Mouse (Mus musculus): ENCODE measurements around the gene C1qbp. TPM values are rescaled to one million over a fixed set of nuclear protein-coding genes. Genes with fewer than 3 reads are reported as not detected.

Gene C1qbp
- polyA plus RNA-seq (2016; fragmentation: Nextera tagmentation; extraction: Ambion mirVana) = 352 and 380 TPM in 2 replicates

DNA sequence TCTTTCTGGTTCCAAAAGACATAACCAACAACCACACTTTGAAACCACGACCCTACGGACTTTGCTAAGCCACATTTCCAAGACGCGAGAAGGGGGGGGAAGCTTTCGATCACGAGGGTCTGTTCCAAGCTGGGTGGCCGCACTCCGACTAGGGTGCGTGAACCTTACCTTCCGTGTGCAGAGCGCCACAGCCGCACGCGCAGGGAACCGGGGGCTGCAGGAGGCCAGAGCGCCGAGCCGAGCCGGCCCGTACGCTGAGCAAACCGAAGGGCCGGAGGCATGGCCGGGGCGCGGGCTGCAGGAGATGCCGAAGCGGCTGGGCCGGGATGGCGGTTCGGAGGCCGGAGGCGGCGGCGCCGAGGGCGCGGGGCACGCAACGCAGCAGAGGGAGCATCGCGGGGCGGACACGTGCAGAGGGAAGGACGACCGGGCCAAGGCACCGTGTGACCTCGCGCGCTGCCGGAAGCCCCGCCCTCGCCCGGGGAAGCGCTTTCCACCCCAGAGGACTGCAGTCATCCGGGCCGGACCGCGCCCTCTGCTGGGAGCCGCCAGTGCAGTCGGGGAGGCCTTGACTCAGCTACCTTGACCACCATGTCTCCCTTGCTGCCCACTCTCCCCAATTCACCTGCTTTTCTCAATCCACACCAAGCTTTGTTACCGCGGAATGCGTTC is at the start of gene C1qbp:
Gene C1qbp (minus strand): TSS at position 470 of the 672 bp plus-strand sequence.
- H3K4me2 ChIP-seq = peak within 1 kb of the TSS; percentile 97
- H3K27me3 ChIP-seq (replicated peaks) = no peaks in the 10 kb centered on the region
- H3K9ac ChIP-seq = peak within 1 kb of the TSS; percentile 93
- peak; percentile 93 for ATAC-seq
- H3K9me3 ChIP-seq (replicated peaks) = no peaks in the 10 kb centered on the region
- H3K4me1 ChIP-seq = peaks cover 41% of the 10 kb centered on the region
- peaks cover 76% of the 10 kb centered on the region for H3K36me3 ChIP-seq
- WGBS (ENCODE audit: insufficient replicate concordance) = under 1% methylated on average over 59 of the region's 64 CpGs
- H3K27ac ChIP-seq = peak within 1 kb of the TSS; percentile 76
- H3K4me3 ChIP-seq = peak within 1 kb of the TSS; percentile 99

DNA sequence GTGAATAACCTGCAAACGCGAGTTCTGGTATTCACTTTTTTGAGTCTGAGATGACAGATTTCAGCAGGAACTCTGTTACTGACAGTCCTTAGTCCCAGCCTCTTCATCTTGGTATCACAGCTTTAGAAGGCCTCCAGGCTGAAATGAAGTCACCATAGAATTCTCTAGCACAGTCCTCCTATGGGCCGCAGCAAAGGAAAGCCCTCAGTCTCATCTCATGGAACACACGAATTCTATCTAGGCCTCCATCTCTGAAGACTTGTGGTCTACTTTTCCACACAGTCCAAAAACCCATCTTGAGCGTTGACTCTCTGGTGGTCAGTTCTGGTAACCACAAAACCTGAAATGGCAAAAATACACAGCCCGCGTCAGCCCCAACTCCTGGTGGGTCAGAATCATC is 49.2 kb upstream of the C1qbp start:
- no peaks in the 10 kb centered on the region for H3K9me3 ChIP-seq (replicated peaks)
- H3K9ac ChIP-seq = no peak overlapping the region
- 56% methylated on average over 7 of the region's 7 CpGs for WGBS (ENCODE audit: insufficient replicate concordance)
- H3K27ac ChIP-seq = no peak overlapping the region
- peaks cover 16% of the 10 kb centered on the region for H3K36me3 ChIP-seq
- peaks cover 16% of the 10 kb centered on the region for H3K4me1 ChIP-seq
- peak overlapping the region; percentile 45 for H3K4me3 ChIP-seq
- ATAC-seq = no peak
- peaks cover 27% of the 10 kb centered on the region for H3K27me3 ChIP-seq (replicated peaks)
- peak overlapping the region; percentile 62; the same call in 1 of the 2 replicates for H3K4me2 ChIP-seq

DNA sequence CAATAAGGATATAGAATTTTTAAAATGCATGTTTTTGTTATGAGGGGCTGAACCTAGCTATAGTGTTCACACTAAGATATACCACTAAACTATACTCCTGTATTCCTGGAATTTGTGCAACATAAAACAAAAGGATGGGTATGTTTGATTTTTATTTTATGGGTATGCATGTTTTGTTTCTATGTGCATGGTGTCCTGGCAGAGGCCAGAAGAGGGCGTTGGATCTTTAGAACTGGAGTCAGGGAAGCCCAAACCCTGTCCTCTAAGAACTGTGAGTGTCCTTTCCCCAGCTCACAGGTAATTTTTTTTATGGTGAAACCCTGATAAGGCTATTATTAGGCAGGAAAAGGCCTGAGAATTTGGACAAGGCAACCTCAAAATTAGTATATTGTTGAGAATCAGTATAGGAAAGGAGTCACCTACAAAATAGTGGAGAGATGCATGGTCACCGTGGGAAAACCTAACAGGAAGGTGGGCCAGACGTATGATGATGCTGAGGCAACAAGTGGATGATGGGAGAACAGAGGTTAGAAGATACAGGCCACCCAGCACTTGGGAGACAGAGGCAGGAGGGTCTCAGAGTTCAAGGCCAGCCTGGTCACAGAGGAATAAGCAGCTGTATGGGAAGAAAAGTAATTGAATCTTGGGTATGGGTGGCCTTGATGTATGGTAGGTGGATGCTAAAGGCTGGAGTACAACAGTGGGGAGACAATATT is 46.7 kb upstream of the C1qbp start:
- Histone ChIP-seq H3K4me2 (no peak overlapping the region), H3K27ac (no peak overlapping the region), H3K27me3 (replicated peaks) (peaks cover 27% of the 10 kb centered on the region), H3K4me1 (peaks cover 16% of the 10 kb centered on the region), H3K36me3 (peaks cover 42% of the 10 kb centered on the region), H3K9me3 (replicated peaks) (no peaks in the 10 kb centered on the region), H3K9ac (no peak overlapping the region), H3K4me3 (no peak overlapping the region)
- WGBS (ENCODE audit: insufficient replicate concordance) = 66% methylated on average over 3 of the region's 3 CpGs
- ATAC-seq = no peak

DNA sequence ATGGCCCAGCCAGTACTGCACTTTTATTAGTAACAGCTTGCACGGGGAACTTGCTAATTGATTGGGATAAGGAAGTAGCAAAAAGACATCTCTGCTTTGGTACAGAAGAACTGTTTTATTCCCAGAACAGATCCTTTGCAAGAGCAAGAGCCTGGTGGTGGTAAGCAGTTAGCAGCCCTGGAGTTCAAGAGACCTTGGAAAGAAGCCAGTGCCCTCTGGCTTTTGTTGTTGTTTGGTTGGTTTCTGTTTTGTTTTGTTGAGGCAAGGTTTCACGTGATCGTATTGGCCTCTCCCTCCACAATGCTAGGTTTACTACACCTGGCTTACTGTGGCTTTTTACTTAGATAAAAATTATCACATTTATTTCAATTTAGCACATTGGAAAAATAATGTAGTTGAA is 45.5 kb upstream of the C1qbp start:
- 76% methylated on average over 3 of the region's 3 CpGs for WGBS (ENCODE audit: insufficient replicate concordance)
- no peak overlapping the region for H3K4me3 ChIP-seq
- no peak for ATAC-seq
- no peak overlapping the region for H3K27ac ChIP-seq
- no peaks in the 10 kb centered on the region for H3K9me3 ChIP-seq (replicated peaks)
- no peak overlapping the region for H3K9ac ChIP-seq
- peaks cover 15% of the 10 kb centered on the region for H3K4me1 ChIP-seq
- H3K4me2 ChIP-seq = no peak overlapping the region
- H3K36me3 ChIP-seq = peaks cover 53% of the 10 kb centered on the region
- H3K27me3 ChIP-seq (replicated peaks) = peaks cover 21% of the 10 kb centered on the region

DNA sequence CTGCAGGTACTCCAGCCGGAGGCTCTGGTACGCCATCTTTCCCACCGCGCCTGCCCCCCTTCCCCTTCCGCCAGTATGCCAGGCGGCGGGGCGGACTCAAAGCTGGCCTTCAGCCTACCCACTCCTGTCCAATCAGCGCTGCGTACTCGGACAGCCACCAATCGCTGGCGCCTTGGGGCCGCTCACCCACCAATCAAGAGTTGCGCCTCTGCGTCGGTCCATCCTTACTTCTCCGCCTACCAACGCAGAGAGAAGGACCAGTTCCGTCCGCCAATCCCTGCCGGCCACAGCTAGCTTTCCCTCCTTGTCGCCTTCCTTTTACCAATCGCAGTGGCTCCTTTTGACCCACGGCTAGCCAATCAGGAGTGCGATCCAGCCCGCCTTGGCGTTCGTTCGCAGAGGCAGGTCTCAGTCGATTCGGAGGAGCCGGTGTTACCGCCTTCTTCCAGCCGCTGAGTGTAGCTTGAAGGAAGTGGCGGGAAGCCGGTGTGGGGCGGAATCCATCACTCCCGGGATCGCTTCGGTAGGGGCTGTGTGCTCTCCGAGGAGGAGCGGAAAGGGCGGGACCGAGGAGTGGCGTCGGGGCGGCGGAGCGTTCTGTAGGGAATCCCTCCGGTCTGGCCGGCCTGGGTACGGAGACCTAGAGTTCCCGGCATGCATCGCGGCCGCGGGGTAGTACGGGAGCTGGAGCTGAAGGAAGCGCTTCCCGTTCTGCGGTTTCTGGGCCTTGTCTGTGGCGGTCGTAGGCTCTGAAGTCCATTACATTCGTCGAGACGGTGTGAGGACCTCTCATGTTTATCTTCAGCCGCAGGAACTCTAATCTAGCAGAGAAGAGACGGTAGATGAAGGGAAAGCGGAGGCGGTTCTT is 36.6 kb upstream of the C1qbp start, which contains the start of the genes Mis12 and Derl2:
Gene Mis12 (plus strand): TSS at position 411 of the 868 bp plus-strand sequence.
Gene Derl2 (minus strand): TSS at position 641 of the 868 bp plus-strand sequence.
- Histone ChIP-seq H3K4me3 (peak within 1 kb of the TSS; percentile 83), H3K36me3 (peaks cover 42% of the 10 kb centered on the region), H3K4me1 (peaks cover 54% of the 10 kb centered on the region), H3K27ac (peak within 1 kb of the TSS; percentile 93), H3K9me3 (replicated peaks) (no peaks in the 10 kb centered on the region), H3K27me3 (replicated peaks) (no peaks in the 10 kb centered on the region), H3K4me2 (peak within 1 kb of the TSS; percentile 92), H3K9ac (peak within 1 kb of the TSS; percentile 84)
- ATAC-seq = peak; percentile 98
- under 1% methylated on average over 71 of the region's 71 CpGs for WGBS (ENCODE audit: insufficient replicate concordance)

DNA sequence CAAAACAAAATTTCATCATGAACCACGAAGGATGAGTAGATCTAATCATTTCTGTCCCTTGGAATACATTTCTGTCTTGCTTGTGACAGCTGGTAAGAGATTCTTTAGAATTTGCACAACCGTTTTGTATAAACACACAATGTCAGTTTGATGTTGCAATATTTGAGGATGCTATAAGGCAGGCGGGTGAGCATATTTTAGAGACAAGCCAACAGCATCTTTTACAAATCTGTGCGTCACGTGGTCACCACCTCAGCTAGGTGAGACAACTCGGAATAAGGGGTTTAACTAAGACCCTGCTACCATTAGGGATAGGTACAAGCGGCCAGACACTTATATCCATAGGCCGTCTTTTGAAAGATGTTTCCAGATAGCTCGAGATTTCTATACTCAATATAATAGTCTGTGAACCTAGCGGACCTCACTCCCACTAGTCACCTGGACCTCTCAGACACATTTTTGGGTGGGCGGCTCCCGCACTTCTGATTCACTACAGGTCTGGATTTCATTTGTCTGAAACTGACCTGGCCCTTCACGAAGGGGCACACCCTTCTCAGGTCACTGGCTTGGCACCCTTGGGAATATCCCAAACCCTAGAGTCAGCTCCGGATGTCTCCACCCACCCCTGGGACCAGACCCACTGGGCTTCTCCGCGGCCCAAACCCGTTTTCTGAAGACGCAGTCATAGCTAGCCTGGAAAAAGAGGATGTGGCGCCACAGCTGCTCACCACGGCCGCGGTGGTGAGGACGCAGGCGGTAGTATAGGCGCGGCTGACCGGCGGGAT is 35.8 kb upstream of the C1qbp start:
- H3K9ac ChIP-seq = peak overlapping the region; percentile 84
- H3K4me3 ChIP-seq = peak overlapping the region; percentile 83
- peak overlapping the region; percentile 70 for H3K4me2 ChIP-seq
- peaks cover 54% of the 10 kb centered on the region for H3K4me1 ChIP-seq
- 5% methylated on average over 28 of the region's 28 CpGs for WGBS (ENCODE audit: insufficient replicate concordance)
- H3K36me3 ChIP-seq = peaks cover 42% of the 10 kb centered on the region
- peak overlapping the region; percentile 77 for H3K27ac ChIP-seq
- H3K9me3 ChIP-seq (replicated peaks) = no peaks in the 10 kb centered on the region
- peak; percentile 14 for ATAC-seq
- H3K27me3 ChIP-seq (replicated peaks) = no peaks in the 10 kb centered on the region

DNA sequence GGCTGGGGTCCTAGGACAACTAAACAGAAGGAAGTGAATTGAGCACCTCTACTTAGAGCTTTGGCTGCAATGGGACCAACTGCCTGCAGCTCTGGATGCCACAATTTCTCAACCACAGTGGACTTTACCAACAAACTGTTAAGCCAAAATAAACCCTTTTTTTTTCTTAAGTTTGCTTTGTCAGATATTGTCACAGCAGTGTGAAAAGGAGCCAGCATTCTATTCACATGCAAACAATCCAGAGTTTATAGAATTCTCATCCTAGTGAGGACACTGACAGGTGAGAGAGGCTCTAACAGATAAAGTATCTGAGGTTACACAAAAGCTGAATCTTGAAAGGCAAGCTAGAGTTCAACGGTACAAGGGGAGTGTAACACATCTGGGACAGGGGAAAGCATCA is 34.2 kb upstream of the C1qbp start:
- H3K27me3 ChIP-seq (replicated peaks) = no peaks in the 10 kb centered on the region
- 74% methylated on average over 1 of the region's 1 CpGs for WGBS (ENCODE audit: insufficient replicate concordance)
- peak overlapping the region; percentile 15; the same call in 1 of the 2 replicates for H3K9ac ChIP-seq
- no peak for ATAC-seq
- H3K27ac ChIP-seq = no peak overlapping the region
- no peaks in the 10 kb centered on the region for H3K9me3 ChIP-seq (replicated peaks)
- peaks cover 39% of the 10 kb centered on the region for H3K36me3 ChIP-seq
- H3K4me2 ChIP-seq = no peak overlapping the region
- peaks cover 40% of the 10 kb centered on the region for H3K4me1 ChIP-seq
- no peak overlapping the region for H3K4me3 ChIP-seq

DNA sequence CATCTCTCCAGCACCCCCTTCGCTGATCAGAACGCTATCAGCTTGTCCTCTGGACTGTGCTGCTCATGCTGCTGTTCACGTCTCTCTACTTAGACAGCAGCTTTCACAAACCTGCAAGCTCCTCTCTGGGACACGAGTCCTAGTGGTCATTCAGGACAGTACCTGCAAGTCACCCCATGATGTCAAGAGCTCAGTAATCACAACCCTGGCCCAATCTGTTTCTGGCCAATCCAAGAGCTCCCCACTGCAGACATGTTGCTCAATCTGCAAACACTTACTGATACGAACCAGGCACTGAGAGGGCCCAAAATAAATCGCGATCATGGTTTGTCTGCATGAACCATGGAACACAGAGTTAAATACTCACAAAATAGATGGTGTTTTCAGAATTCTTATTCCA is 29.9 kb upstream of the C1qbp start:
- ATAC-seq = peak; percentile 71
- Histone ChIP-seq H3K27me3 (replicated peaks) (no peaks in the 10 kb centered on the region), H3K4me1 (peaks cover 23% of the 10 kb centered on the region), H3K36me3 (peaks cover 69% of the 10 kb centered on the region), H3K4me3 (no peak overlapping the region), H3K9ac (no peak overlapping the region), H3K9me3 (replicated peaks) (no peaks in the 10 kb centered on the region), H3K27ac (no peak overlapping the region), H3K4me2 (no peak overlapping the region)
- WGBS (ENCODE audit: insufficient replicate concordance) = 78% methylated on average over 7 of the region's 7 CpGs

DNA sequence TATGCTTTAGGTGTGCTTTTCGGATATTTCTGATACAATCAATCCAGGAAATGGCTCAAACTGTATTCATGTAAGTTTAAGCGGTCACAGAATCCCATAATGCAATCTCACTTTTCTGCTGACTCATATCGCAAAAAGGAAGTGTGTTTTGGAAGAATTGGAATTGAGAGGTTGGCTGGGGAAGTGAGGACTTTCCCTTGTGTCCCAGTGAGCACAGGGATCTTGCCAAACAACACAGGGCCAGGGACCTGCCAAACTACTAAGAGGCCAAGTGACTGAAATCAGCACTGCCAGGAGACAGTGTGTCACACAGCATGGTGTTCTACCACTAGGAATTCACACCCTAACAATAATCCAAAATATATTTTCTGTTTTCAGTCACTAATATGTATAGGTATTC is 25.5 kb upstream of the C1qbp start:
- H3K27ac ChIP-seq = no peak overlapping the region
- ATAC-seq = no peak

DNA sequence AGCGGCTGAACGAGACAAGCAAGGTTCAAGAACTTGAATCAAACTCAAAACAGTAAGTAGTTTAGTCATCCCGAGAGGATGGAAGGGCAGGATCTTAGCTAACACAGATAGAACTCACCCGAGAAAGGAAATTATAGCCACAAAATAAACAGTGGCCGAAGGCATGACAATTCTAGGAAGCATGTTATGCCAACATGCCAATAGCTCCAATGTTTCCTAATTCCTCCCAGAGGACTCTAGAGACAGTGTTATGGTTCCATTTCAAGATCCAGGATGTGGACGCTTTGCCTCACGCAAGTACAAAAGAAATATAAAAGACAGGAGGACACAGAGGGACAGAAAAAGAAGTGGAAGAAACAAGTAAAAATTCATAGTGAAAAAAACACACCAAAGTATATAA is 25.0 kb upstream of the C1qbp start:
- H3K36me3 ChIP-seq = peaks cover 56% of the 10 kb centered on the region
- H3K9ac ChIP-seq = no peak overlapping the region
- peaks cover 21% of the 10 kb centered on the region for H3K4me1 ChIP-seq
- no peak overlapping the region for H3K27ac ChIP-seq
- H3K9me3 ChIP-seq (replicated peaks) = no peaks in the 10 kb centered on the region
- no peak for ATAC-seq
- no peak overlapping the region for H3K4me3 ChIP-seq
- no peak overlapping the region for H3K4me2 ChIP-seq
- no peaks in the 10 kb centered on the region for H3K27me3 ChIP-seq (replicated peaks)
- 86% methylated on average over 7 of the region's 7 CpGs for WGBS (ENCODE audit: insufficient replicate concordance)

More for the DNA sequence above, 25.5 kb upstream of the C1qbp start:
- H3K9me3 ChIP-seq (replicated peaks) = no peaks in the 10 kb centered on the region
- H3K27me3 ChIP-seq (replicated peaks) = no peaks in the 10 kb centered on the region
- no peak overlapping the region for H3K9ac ChIP-seq
- peaks cover 16% of the 10 kb centered on the region for H3K4me1 ChIP-seq
- H3K4me3 ChIP-seq = no peak overlapping the region
- no peak overlapping the region for H3K4me2 ChIP-seq
- peaks cover 59% of the 10 kb centered on the region for H3K36me3 ChIP-seq
- WGBS (ENCODE audit: insufficient replicate concordance) = 76% methylated on average over 3 of the region's 3 CpGs

DNA sequence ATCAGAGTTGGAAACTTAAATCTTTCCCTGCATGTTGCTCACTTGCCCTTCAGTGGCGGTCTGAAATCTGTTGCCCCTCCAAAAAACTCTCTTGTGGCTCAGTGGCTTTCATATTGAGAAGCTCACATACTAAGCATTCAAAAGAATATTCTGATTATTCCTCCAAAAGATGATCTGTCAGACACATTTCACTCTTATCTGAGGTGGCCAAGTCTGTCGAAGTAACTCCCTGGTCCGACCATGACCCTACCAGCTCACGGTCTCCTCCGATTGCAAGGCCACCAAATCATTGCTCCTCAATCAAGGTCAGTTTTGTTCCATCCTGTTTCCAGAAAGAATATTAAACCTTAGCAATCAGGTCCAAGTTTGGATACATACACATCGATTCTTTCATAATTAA is 24.2 kb upstream of the C1qbp start:
- H3K9ac ChIP-seq = no peak overlapping the region
- no peak overlapping the region for H3K4me3 ChIP-seq
- 80% methylated on average over 6 of the region's 6 CpGs for WGBS (ENCODE audit: insufficient replicate concordance)
- H3K4me2 ChIP-seq = no peak overlapping the region
- no peaks in the 10 kb centered on the region for H3K27me3 ChIP-seq (replicated peaks)
- ATAC-seq = no peak
- H3K4me1 ChIP-seq = peaks cover 29% of the 10 kb centered on the region
- H3K9me3 ChIP-seq (replicated peaks) = no peaks in the 10 kb centered on the region
- peaks cover 48% of the 10 kb centered on the region for H3K36me3 ChIP-seq
- H3K27ac ChIP-seq = no peak overlapping the region

All from liver, embryonic 12.5 days (tissue).